Mouse (Mus musculus) testis, adult 10 weeks (tissue): ENCODE results near the gene Hck. TPM values are rescaled to one million over a fixed set of nuclear protein-coding genes. Genes with fewer than 3 reads are reported as not detected.

Experiments used
- polyA plus RNA-seq: library from polyadenylated mRNA; stranded (reverse); fragments of 350-450 nt; fragmentation: Illumina TruSeq; extraction: RNeasy Lipid Tissue Mini Kit (QIAGEN cat#74804); gene quantifications from one replicate; pipeline ENCODE4 v1.2.3, GENCODE M21; 2014; ENCODE audit warnings: low read depth, low replicate concordance

Gene Hck
- not detected for polyA plus RNA-seq

GRCm38 (mm10) chr2:153108313-153109264 is at the start of gene Hck:
Gene Hck, plus strand, starts transcription at chr2:153108468.

GRCm38 (mm10) chr2:153065747-153066508 is 42.3 kb upstream of the Hck start, which contains the start of gene Ccm2l:
Gene Ccm2l, plus strand, starts transcription at chr2:153065955.

GRCm38 (mm10) chr2:153160844-153161683 is 52.8 kb downstream of the Hck start, which contains the start of gene Tm9sf4:
Gene Tm9sf4, plus strand, starts transcription at chr2:153161303.

Other genes starting within 250 kb of the Hck start
- not detected for gene Mylk2, start 197.1 kb upstream of the Hck start, polyA plus RNA-seq
- not detected for gene Foxs1, start 175.3 kb upstream of the Hck start, polyA plus RNA-seq
- 77.7 TPM for gene Dusp15, start 156.8 kb upstream of the Hck start, polyA plus RNA-seq
- 20.4 TPM for gene Ttll9, start 146.0 kb upstream of the Hck start, polyA plus RNA-seq
- 24.4 TPM for gene Pdrg1, start 93.0 kb upstream of the Hck start, polyA plus RNA-seq
- gene Xkr7, start 76.6 kb upstream of the Hck start, polyA plus RNA-seq: not detected
- 0.15 TPM for gene Ccm2l, start 42.5 kb upstream of the Hck start, polyA plus RNA-seq
- gene Tm9sf4, start 52.8 kb downstream of the Hck start, polyA plus RNA-seq: 22.3 TPM
- gene Tspyl3, start 117.0 kb downstream of the Hck start, polyA plus RNA-seq: 0.27 TPM
- 9.0 TPM for gene Plagl2, start 133.0 kb downstream of the Hck start, polyA plus RNA-seq
- 4.8 TPM for gene Pofut1, start 133.1 kb downstream of the Hck start, polyA plus RNA-seq
- 79.1 TPM for gene Kif3b, start 182.9 kb downstream of the Hck start, polyA plus RNA-seq
- gene Asxl1, start 237.4 kb downstream of the Hck start, polyA plus RNA-seq: 39.8 TPM